Mouse (Mus musculus): ENCODE results near the gene Gm28035. TPM values are rescaled to one million over a fixed set of nuclear protein-coding genes. Genes with fewer than 3 reads are reported as not detected.

Gm28035 gene
- polyA plus RNA-seq, 1 experiment from 2014 or later: 0.20 TPM

DNA sequence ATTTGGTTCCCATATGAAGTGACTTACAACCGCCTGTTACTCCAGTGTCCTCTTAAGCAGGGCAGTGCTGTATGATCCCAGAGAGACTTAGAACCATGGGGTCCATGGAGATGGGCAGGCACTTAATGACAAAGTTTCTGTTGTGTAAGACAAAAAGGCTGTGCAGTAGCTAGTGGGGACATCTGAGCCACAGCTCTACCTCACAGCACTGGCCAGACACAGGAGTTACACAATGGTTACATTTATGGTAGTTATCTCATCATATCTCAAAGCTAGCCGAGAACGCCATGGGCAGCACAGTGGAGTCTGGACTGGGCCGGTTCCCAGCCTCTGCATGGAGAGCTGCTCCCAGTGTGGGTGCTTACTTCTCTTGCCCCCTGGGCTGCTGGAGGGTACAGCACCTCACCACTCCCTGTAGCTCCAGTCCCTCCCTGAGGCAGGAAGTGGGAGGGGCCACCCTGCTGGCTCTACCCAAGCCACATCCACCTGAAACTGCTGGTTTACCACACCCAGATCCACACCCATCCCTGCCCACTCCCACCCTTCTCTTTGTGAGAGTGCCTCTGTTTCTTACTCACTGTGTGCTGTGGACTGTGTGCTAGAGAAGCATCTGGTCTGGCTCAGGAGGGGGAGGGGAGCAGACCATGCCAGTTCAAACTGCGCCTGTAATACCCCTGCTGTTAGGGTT, 11.2 kb downstream of the Gm28035 start:
- no peak for TF ChIP-seq CTCF (IDR thresholded peaks at IDR 0.05; ENCODE audit: low read depth)
- Histone ChIP-seq H3K27ac (peak overlapping the region; percentile 47), H3K9ac (ENCODE audit: low read depth, low read length) (no peak overlapping the region), H3K4me2 (ENCODE audit: low read length) (no peak overlapping the region), H3K27me3 (ENCODE audit: insufficient read depth, low read length) (no peaks in the 10 kb centered on the region), H3K9me3 (replicated peaks; ENCODE audit: low read length) (no peaks in the 10 kb centered on the region), H3K36me3 (ENCODE audit: insufficient read depth, low read length) (peaks cover 24% of the 10 kb centered on the region; the same call in 1 of the 2 replicates), H3K4me1 (replicated peaks; ENCODE audit: insufficient read depth, low read length) (no peaks in the 10 kb centered on the region; the same call in 1 of the 2 replicates), H3K4me3 (replicated peaks; ENCODE audit: low read depth, low read length) (no peak overlapping the region)
- WGBS: 60% methylated on average over 5 of the region's 5 CpGs
- ATAC-seq (replicated peaks; ENCODE audit: low FRiP score, low read depth): peak; percentile 84
- peak; percentile 9 for DNase-seq (ENCODE audit: low spot score)

DNA sequence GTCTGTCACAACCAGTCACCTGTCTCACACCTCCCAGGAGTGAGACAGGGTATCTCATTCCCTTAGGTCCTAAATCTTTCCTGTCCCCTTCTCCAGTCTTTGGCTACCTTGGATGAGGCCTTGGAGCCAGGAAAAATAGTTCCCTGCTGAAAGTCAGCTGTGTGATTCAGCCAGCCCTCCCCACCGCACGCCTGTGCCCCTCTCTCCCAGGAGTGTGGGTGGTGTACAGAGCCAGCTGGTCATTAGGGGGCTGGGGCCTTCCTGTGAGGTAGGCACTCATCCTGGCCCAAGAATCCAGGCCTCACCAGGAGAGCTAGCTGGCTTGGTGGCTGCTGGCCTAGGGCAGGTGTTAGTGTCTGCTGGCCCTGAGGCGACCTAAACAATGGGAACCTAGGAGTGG, 12.2 kb downstream of the Gm28035 start:
- DNase-seq (ENCODE audit: low spot score): no peak
- TF ChIP-seq CTCF (IDR thresholded peaks at IDR 0.05; ENCODE audit: low read depth): no peak
- Histone ChIP-seq H3K36me3 (ENCODE audit: insufficient read depth, low read length) (peaks cover 34% of the 10 kb centered on the region), H3K4me3 (replicated peaks; ENCODE audit: low read depth, low read length) (no peak overlapping the region), H3K27ac (peak overlapping the region; percentile 47), H3K9ac (ENCODE audit: low read depth, low read length) (no peak overlapping the region), H3K4me2 (ENCODE audit: low read length) (no peak overlapping the region), H3K9me3 (replicated peaks; ENCODE audit: low read length) (no peaks in the 10 kb centered on the region), H3K27me3 (ENCODE audit: insufficient read depth, low read length) (no peaks in the 10 kb centered on the region), H3K4me1 (replicated peaks; ENCODE audit: insufficient read depth, low read length) (no peaks in the 10 kb centered on the region; the same call in 1 of the 2 replicates)
- WGBS: 58% methylated on average over 3 of the region's 3 CpGs
- no peak for ATAC-seq (replicated peaks; ENCODE audit: low FRiP score, low read depth)

DNA sequence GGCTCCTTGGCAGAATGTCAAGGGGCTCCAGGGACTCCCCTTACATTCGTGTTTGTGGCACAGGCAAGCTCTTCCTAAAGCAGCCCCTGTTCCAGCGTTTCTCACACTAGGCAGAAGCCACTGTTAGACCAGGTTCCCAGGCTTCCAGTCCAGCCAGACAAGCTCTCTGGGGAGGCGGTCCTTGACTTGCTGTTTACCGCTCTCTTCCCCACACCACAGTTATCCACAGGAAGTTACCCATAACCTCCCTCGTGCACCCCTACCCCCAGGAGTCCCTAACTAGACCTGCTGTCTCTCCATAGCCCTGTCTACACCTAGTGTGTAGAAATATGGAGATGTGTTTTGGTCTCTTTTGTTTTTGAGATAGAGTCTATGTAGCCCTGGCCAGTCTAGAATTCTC, 13.4 kb downstream of the Gm28035 start:
- 74% methylated on average over 5 of the region's 5 CpGs for WGBS
- no peaks in the 10 kb centered on the region for H3K9me3 ChIP-seq (replicated peaks; ENCODE audit: low read length)
- peaks cover 32% of the 10 kb centered on the region for H3K36me3 ChIP-seq (ENCODE audit: insufficient read depth, low read length)
- H3K4me1 ChIP-seq (replicated peaks; ENCODE audit: insufficient read depth, low read length): no peaks in the 10 kb centered on the region; the same call in 1 of the 2 replicates
- no peak overlapping the region for H3K4me2 ChIP-seq (ENCODE audit: low read length)
- TF ChIP-seq CTCF (IDR thresholded peaks at IDR 0.05; ENCODE audit: low read depth): no peak
- ATAC-seq (replicated peaks; ENCODE audit: low FRiP score, low read depth) (no peak), DNase-seq (ENCODE audit: low spot score) (no peak)
- H3K9ac ChIP-seq (ENCODE audit: low read depth, low read length): no peak overlapping the region
- H3K27ac ChIP-seq: no peak overlapping the region
- no peak overlapping the region for H3K4me3 ChIP-seq (replicated peaks; ENCODE audit: low read depth, low read length)
- H3K27me3 ChIP-seq (ENCODE audit: insufficient read depth, low read length): no peaks in the 10 kb centered on the region

DNA sequence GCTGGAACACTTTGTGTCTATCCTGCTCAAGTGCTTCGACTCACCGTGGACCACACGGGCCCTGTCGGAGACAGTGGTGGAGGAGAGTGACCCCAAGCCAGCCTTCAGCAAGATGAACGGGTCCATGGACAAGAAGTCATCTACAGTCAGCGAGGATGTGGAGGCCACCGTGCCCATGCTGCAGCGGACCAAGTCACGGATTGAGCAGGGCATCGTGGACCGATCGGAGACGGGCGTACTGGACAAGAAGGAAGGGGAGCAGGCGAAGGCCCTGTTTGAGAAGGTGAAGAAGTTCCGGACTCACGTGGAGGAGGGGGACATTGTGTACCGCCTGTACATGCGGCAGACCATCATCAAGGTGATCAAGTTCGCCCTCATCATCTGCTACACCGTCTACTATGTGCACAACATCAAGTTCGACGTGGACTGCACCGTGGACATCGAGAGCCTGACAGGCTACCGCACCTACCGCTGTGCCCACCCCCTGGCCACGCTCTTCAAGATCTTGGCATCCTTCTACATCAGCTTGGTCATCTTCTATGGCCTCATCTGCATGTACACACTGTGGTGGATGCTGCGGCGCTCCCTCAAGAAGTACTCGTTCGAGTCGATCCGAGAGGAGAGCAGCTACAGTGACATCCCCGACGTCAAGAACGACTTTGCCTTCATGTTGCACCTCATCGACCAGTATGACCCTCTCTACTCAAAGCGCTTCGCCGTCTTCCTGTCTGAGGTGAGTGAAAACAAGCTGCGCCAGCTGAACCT, 15.4 kb downstream of the Gm28035 start:
- no peak for ATAC-seq (replicated peaks; ENCODE audit: low FRiP score, low read depth)
- H3K9ac ChIP-seq (ENCODE audit: low read depth, low read length): no peak overlapping the region
- TF ChIP-seq CTCF (IDR thresholded peaks at IDR 0.05; ENCODE audit: low read depth): no peak
- H3K4me3 ChIP-seq (replicated peaks; ENCODE audit: low read depth, low read length): no peak overlapping the region
- no peak overlapping the region for H3K4me2 ChIP-seq (ENCODE audit: low read length)
- no peaks in the 10 kb centered on the region for H3K27me3 ChIP-seq (ENCODE audit: insufficient read depth, low read length)
- no peak for DNase-seq (ENCODE audit: low spot score)
- H3K9me3 ChIP-seq (replicated peaks; ENCODE audit: low read length): no peaks in the 10 kb centered on the region
- H3K27ac ChIP-seq: no peak overlapping the region
- 95% methylated on average over 42 of the region's 42 CpGs for WGBS
- peaks cover 41% of the 10 kb centered on the region for H3K36me3 ChIP-seq (ENCODE audit: insufficient read depth, low read length)
- peaks cover 7% of the 10 kb centered on the region for H3K4me1 ChIP-seq (replicated peaks; ENCODE audit: insufficient read depth, low read length)

DNA sequence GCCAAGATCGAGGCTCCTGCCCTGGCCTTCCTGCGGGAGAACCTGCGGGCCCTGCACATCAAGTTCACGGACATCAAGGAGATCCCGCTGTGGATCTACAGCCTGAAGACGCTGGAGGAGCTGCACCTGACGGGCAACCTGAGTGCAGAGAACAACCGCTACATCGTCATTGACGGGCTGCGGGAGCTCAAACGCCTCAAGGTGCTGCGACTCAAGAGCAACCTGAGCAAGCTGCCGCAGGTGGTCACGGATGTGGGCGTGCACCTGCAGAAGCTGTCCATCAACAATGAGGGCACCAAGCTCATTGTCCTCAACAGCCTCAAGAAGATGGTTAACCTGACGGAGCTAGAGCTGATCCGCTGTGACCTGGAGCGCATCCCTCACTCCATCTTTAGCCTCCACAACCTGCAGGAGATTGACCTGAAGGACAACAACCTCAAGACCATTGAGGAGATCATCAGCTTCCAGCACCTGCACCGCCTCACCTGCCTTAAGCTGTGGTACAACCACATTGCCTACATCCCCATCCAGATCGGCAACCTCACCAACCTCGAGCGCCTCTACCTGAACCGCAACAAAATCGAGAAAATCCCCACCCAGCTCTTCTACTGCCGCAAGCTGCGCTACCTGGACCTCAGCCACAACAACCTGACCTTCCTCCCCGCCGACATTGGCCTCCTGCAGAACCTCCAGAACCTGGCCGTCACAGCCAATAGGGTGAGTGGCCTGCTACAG, 16.4 kb downstream of the Gm28035 start:
- DNase-seq (ENCODE audit: low spot score) (no peak), ATAC-seq (replicated peaks; ENCODE audit: low FRiP score, low read depth) (no peak)
- TF ChIP-seq CTCF (IDR thresholded peaks at IDR 0.05; ENCODE audit: low read depth): no peak
- Histone ChIP-seq H3K27me3 (ENCODE audit: insufficient read depth, low read length) (no peaks in the 10 kb centered on the region), H3K4me2 (ENCODE audit: low read length) (no peak overlapping the region), H3K27ac (no peak overlapping the region), H3K9me3 (replicated peaks; ENCODE audit: low read length) (no peaks in the 10 kb centered on the region), H3K36me3 (ENCODE audit: insufficient read depth, low read length) (peaks cover 42% of the 10 kb centered on the region), H3K9ac (ENCODE audit: low read depth, low read length) (no peak overlapping the region), H3K4me1 (replicated peaks; ENCODE audit: insufficient read depth, low read length) (peaks cover 7% of the 10 kb centered on the region), H3K4me3 (replicated peaks; ENCODE audit: low read depth, low read length) (no peak overlapping the region)
- WGBS: 96% methylated on average over 30 of the region's 30 CpGs
